Mouse (Mus musculus) midbrain, embryonic 14.5 days (tissue): ENCODE data around the gene Dio1. TPM values are rescaled to one million over a fixed set of nuclear protein-coding genes. Genes with fewer than 3 reads are reported as not detected.
A peak's percentile ranks its signal among the peaks of the same experiment; 100 is the strongest.

Experiments
- ATAC-seq: fragments of 200-750 bp; cut with Nextera tagmentation; 2 replicates; pipeline ENCODE4 v1.8.0; 2017; ENCODE audit warnings: moderate number of reproducible peaks, moderate library complexity; ENCODE audit not compliant: low FRiP score, low TSS enrichment
- DNase-seq: peaks from one replicate; pipeline ENCODE4 v3.0.0-alpha.2; 2015
- H3K27ac ChIP-seq: fragments of 300-500 bp; sonication (generic); replicated peaks from 2 replicates; pipeline ENCODE4 v1.5.1; 2014; ENCODE audit warnings: mild to moderate bottlenecking, low read depth, low read length, moderate library complexity
- H3K27me3 ChIP-seq: fragments of 300-500 bp; sonication (generic); 2 replicates; pipeline ENCODE4 v1.6.1; 2014; ENCODE audit warnings: low read length, control low read depth, mixed read lengths; ENCODE audit not compliant: control insufficient read depth, insufficient read depth
- H3K36me3 ChIP-seq: fragments of 300-500 bp; sonication (generic); 2 replicates; pipeline ENCODE4 v1.6.1; 2014; ENCODE audit warnings: low read length, control low read depth; ENCODE audit not compliant: control insufficient read depth, insufficient read depth
- H3K4me1 ChIP-seq: fragments of 300-500 bp; sonication (generic); 2 replicates; pipeline ENCODE4 v1.6.1; 2014; ENCODE audit warnings: mild to moderate bottlenecking, antibody characterized with exemption, low read length, control low read depth; ENCODE audit not compliant: control insufficient read depth, insufficient read depth
- H3K4me2 ChIP-seq: fragments of 300-500 bp; sonication (generic); 2 replicates; pipeline ENCODE4 v1.6.1; 2014; ENCODE audit warnings: mild to moderate bottlenecking, low read length, moderate library complexity
- H3K4me3 ChIP-seq: fragments of 300-500 bp; sonication (generic); replicated peaks from 2 replicates; pipeline ENCODE4 v1.5.1; 2014; ENCODE audit warnings: low read depth, low read length
- H3K9ac ChIP-seq: fragments of 300-500 bp; sonication (generic); replicated peaks from 2 replicates; pipeline ENCODE4 v1.6.1; 2014; ENCODE audit warnings: mild to moderate bottlenecking, low read length, moderate library complexity
- H3K9me3 ChIP-seq: fragments of 300-500 bp; sonication (generic); 2 replicates; pipeline ENCODE4 v1.6.1; 2016; ENCODE audit warnings: low read length, control low read depth, mixed read lengths; ENCODE audit not compliant: control insufficient read depth
- WGBS: fragments of 180-500 bp; shearing (Covaris S2); extraction: QIAGEN DNeasy Blood & Tissue Kit; methylation state at CpG from one replicate; pipeline ENCODE4 v1.1.7; 2014; 5-methylcytosine and 5-hydroxymethylcytosine counted together
- polyA plus RNA-seq: library from polyadenylated mRNA; unstranded; fragments of >200 nt; fragmentation: Nextera tagmentation; extraction: Ambion mirVana; gene quantifications from 2 replicates; pipeline ENCODE4 v1.2.1, GENCODE M21; 2014

Gene Dio1
- polyA plus RNA-seq, 1 experiment from 2014 or later: not detected

GRCm38 (mm10) chr4:107314479-107314805 lies 7.5 kb upstream of the Dio1 start:
- 12% methylated on average over 7 of the region's 7 CpGs for WGBS
- Histone ChIP-seq H3K9ac (peak overlapping the region; percentile 60), H3K4me3 (peak overlapping the region; percentile 56), H3K36me3 (peaks cover 9% of the 10 kb centered on the region), H3K4me1 (peaks cover 12% of the 10 kb centered on the region; the same call in 1 of the 2 replicates), H3K27ac (0 out of 2 replicates have a peak overlapping the region, but pooled peaks have one; percentile 6), H3K9me3 (no peaks in the 10 kb centered on the region), H3K27me3 (no peaks in the 10 kb centered on the region), H3K4me2 (peak overlapping the region; percentile 82)
- DNase-seq (no peak), ATAC-seq (no peak)

GRCm38 (mm10) chr4:107313690-107314478 lies 6.9 kb upstream of the Dio1 start, which contains the start of gene Yipf1:
TSS of gene Yipf1 (plus strand) at chr4:107314363.
- WGBS: under 1% methylated on average over 29 of the region's 29 CpGs
- Histone ChIP-seq H3K27me3 (no peaks in the 10 kb centered on the region), H3K36me3 (peaks cover 4% of the 10 kb centered on the region), H3K9ac (peak within 1 kb of the TSS; percentile 60), H3K27ac (peak within 1 kb of the TSS; percentile 41; the same call in 1 of the 2 replicates), H3K9me3 (no peaks in the 10 kb centered on the region), H3K4me3 (peak within 1 kb of the TSS; percentile 56), H3K4me2 (peak within 1 kb of the TSS; percentile 82), H3K4me1 (peaks cover 12% of the 10 kb centered on the region; the same call in 1 of the 2 replicates)
- DNase-seq: peak; percentile 94
- ATAC-seq: peak; percentile 90

GRCm38 (mm10) chr4:107303531-107303930 lies 3.4 kb downstream of the Dio1 start:
- H3K4me2 ChIP-seq: no peak overlapping the region
- H3K9me3 ChIP-seq: no peaks in the 10 kb centered on the region
- 71% methylated on average over 3 of the region's 3 CpGs for WGBS
- H3K4me1 ChIP-seq: no peaks in the 10 kb centered on the region
- ATAC-seq (no peak), DNase-seq (no peak)
- H3K27me3 ChIP-seq: no peaks in the 10 kb centered on the region
- no peak overlapping the region for H3K4me3 ChIP-seq
- no peak overlapping the region for H3K9ac ChIP-seq
- H3K36me3 ChIP-seq: no peaks in the 10 kb centered on the region
- no peak overlapping the region for H3K27ac ChIP-seq

GRCm38 (mm10) chr4:107302832-107303231 lies 4.1 kb downstream of the Dio1 start:
- Histone ChIP-seq H3K4me2 (no peak overlapping the region), H3K9ac (no peak overlapping the region), H3K27ac (no peak overlapping the region), H3K4me1 (no peaks in the 10 kb centered on the region), H3K4me3 (no peak overlapping the region), H3K36me3 (no peaks in the 10 kb centered on the region), H3K27me3 (no peaks in the 10 kb centered on the region), H3K9me3 (no peaks in the 10 kb centered on the region)
- WGBS: 89% methylated on average over 4 of the region's 4 CpGs
- DNase-seq (no peak), ATAC-seq (no peak)

- ATAC-seq: no peak
- no peaks in the 10 kb centered on the region for H3K36me3 ChIP-seq
- no peak overlapping the region for H3K4me3 ChIP-seq
- H3K4me2 ChIP-seq: no peak overlapping the region
- no peak overlapping the region for H3K9ac ChIP-seq
- H3K27ac ChIP-seq: no peak overlapping the region
- WGBS: 89% methylated on average over 9 of the region's 9 CpGs
- no peak for DNase-seq
- H3K9me3 ChIP-seq: no peaks in the 10 kb centered on the region
- no peaks in the 10 kb centered on the region for H3K4me1 ChIP-seq
- no peaks in the 10 kb centered on the region for H3K27me3 ChIP-seq
These were observed 4.7 kb downstream of the Dio1 start for GRCm38 (mm10) chr4:107302221-107302620.

- no peak overlapping the region for H3K9ac ChIP-seq
- no peaks in the 10 kb centered on the region for H3K36me3 ChIP-seq
- no peak overlapping the region for H3K27ac ChIP-seq
- ATAC-seq: no peak
- no peaks in the 10 kb centered on the region for H3K9me3 ChIP-seq
- H3K4me3 ChIP-seq: no peak overlapping the region
- no peak for DNase-seq
- H3K4me1 ChIP-seq: no peaks in the 10 kb centered on the region
- H3K27me3 ChIP-seq: no peaks in the 10 kb centered on the region
- no peak overlapping the region for H3K4me2 ChIP-seq
- WGBS: 93% methylated on average over 1 of the region's 1 CpGs
These were observed 5.9 kb downstream of the Dio1 start for GRCm38 (mm10) chr4:107300902-107301555.

GRCm38 (mm10) chr4:107300371-107300770 lies 6.6 kb downstream of the Dio1 start:
- Histone ChIP-seq H3K27ac (no peak overlapping the region), H3K36me3 (no peaks in the 10 kb centered on the region), H3K27me3 (no peaks in the 10 kb centered on the region), H3K4me1 (no peaks in the 10 kb centered on the region), H3K4me2 (no peak overlapping the region), H3K9ac (no peak overlapping the region), H3K9me3 (no peaks in the 10 kb centered on the region), H3K4me3 (no peak overlapping the region)
- no peak for DNase-seq
- no peak for ATAC-seq
- WGBS: 82% methylated on average over 4 of the region's 4 CpGs

GRCm38 (mm10) chr4:107299779-107300340 lies 7.1 kb downstream of the Dio1 start:
- no peak for DNase-seq
- 85% methylated on average over 7 of the region's 7 CpGs for WGBS

More at GRCm38 (mm10) chr4:107299779-107300340, 7.1 kb downstream of the Dio1 start:
- Histone ChIP-seq H3K27ac (no peak overlapping the region), H3K36me3 (no peaks in the 10 kb centered on the region), H3K4me2 (no peak overlapping the region), H3K27me3 (no peaks in the 10 kb centered on the region), H3K4me3 (no peak overlapping the region), H3K9ac (no peak overlapping the region), H3K9me3 (no peaks in the 10 kb centered on the region), H3K4me1 (no peaks in the 10 kb centered on the region)
- ATAC-seq: no peak
